Mouse (Mus musculus): ENCODE data around the gene Usf3. TPM values are rescaled to one million over a fixed set of nuclear protein-coding genes. Genes with fewer than 3 reads are reported as not detected.

Gene Usf3
- total RNA-seq, 4 experiments from 2014 or later: 35.0 to 41.0 (median 37.8) TPM

Other genes with a start within 250 kb of the Usf3 start
- gene Qtrt2, start 246.4 kb upstream of the Usf3 start, total RNA-seq (2022): 10 to 100 TPM; 37.7 to 56.4 (median 40.0) TPM
- 10 to 100 TPM; 43.1 to 51.1 (median 48.6) TPM for gene Zdhhc23, start 193.5 kb upstream of the Usf3 start, total RNA-seq (2022)
- gene Gramd1c, start 109.9 kb upstream of the Usf3 start, total RNA-seq (2022): 1 to 10 TPM; 3.6 to 8.0 (median 5.4) TPM
- 100 to 1,000 TPM; 529 to 603 (median 565) TPM for gene Atp6v1a, start 33.5 kb upstream of the Usf3 start, total RNA-seq (2022)
- 10 to 100 TPM; 59.0 to 71.1 (median 64.7) TPM for gene Naa50, start 33.4 kb upstream of the Usf3 start, total RNA-seq (2022)
- gene Sidt1, start 159.9 kb downstream of the Usf3 start, total RNA-seq (2022): 10 to 100 TPM; 32.8 to 43.9 (median 39.7) TPM
- 10 to 100 TPM; 16.3 to 19.5 (median 17.9) TPM for gene Spice1, start 173.9 kb downstream of the Usf3 start, total RNA-seq (2022)
- 10 to 100 TPM; 11.5 to 18.0 (median 17.3) TPM for gene Cfap44, start 221.6 kb downstream of the Usf3 start, total RNA-seq (2022)